Mouse (Mus musculus) kidney, adult 2 months (tissue): ENCODE results near the gene Sipa1.

Experiments used
- CTCF ChIP-seq: fragments of 200-500 bp; conservative IDR thresholded peaks from 2 replicates; pipeline ENCODE4 v1.5.1; 2011; ENCODE audit warnings: low read depth, mild to moderate bottlenecking, control low read depth, low read length, moderate library complexity, mixed read lengths; ENCODE audit not compliant: insufficient read depth, insufficient read length
- POLR2A ChIP-seq: fragments of 200-500 bp; IDR thresholded peaks from one replicate; pipeline ENCODE4 v1.6.1; 2011; ENCODE audit warnings: low read depth, low read length, control low read depth

- TF ChIP-seq POLR2A (no peak), CTCF (no peak)
Measured at GRCm38 (mm10) chr19:5693801-5694200, 30.3 kb upstream of the Sipa1 start.
